Mouse (Mus musculus): ENCODE results near the gene Spryd4.
A peak's percentile ranks its signal among the peaks of the same experiment; 100 is the strongest.

Gene Spryd4

DNA sequence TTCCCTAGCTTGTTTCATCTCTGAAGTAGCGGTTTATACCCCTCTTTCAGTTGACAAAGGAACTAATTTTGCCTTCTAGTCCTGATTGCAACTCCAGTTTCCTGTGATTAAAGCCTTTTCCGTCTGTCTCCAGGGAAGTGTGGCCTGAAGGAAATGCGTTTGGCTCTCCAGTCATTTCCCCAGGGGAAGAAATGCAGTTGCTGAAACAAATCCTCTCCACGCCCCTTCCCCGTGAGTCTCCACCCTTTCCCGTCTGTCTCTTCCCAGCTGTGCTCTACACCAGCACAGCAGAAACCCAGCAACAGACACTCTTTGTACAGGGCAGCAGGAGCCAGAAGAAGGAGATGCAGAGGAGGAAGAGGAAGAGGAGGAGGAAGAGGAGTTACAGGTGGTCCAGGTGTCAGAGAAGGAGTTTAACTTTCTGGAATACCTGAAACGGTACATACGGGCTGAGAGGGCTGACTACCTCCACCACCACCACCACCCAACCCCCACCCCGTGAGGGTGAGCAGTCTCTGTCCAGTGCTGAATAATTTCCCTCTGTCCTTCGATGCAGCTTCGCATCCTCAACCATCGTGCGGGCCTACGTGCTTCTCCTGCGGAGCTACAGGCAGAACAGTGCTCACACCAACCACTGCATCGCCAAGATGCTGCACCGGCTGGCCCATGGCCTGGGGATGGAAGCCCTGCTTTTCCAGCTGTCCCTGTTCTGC, 35.6 kb upstream of the Spryd4 start:
- H3K36me3 ChIP-seq (ENCODE audit: insufficient read depth, low read length), result peaks cover 100% of the 10 kb centered on the region
- peak overlapping the region; percentile 69 for H3K4me3 ChIP-seq (replicated peaks; ENCODE audit: low read length)
- H3K9me3 ChIP-seq (ENCODE audit: low read length), result no peaks in the 10 kb centered on the region
- no peak for TF ChIP-seq POU5F1 (IDR thresholded peaks at IDR 0.05; ENCODE audit: borderline replicate concordance, low read length)
- TF ChIP-seq CTCF (conservative IDR thresholded peaks at IDR 0.05; ENCODE audit: low read length), result no peak
- no peak for TF ChIP-seq NANOG (IDR thresholded peaks at IDR 0.05; ENCODE audit: borderline replicate concordance, low read length)
- H3K4me1 ChIP-seq (replicated peaks; ENCODE audit: low read depth, low read length), result peaks cover 79% of the 10 kb centered on the region
- H3K27me3 ChIP-seq (ENCODE audit: insufficient read depth, low read length), result no peaks in the 10 kb centered on the region

- Histone ChIP-seq H3K27me3 (ENCODE audit: insufficient read depth, low read length) (no peaks in the 10 kb centered on the region), H3K9me3 (ENCODE audit: low read length) (no peaks in the 10 kb centered on the region), H3K4me3 (replicated peaks; ENCODE audit: low read length) (no peak overlapping the region), H3K4me1 (replicated peaks; ENCODE audit: low read depth, low read length) (peaks cover 83% of the 10 kb centered on the region), H3K36me3 (ENCODE audit: insufficient read depth, low read length) (peaks cover 100% of the 10 kb centered on the region)
- TF ChIP-seq NANOG (IDR thresholded peaks at IDR 0.05; ENCODE audit: borderline replicate concordance, low read length), result no peak
- TF ChIP-seq CTCF (conservative IDR thresholded peaks at IDR 0.05; ENCODE audit: low read length), result no peak; the same call in 1 of the 2 replicates
- TF ChIP-seq POU5F1 (IDR thresholded peaks at IDR 0.05; ENCODE audit: borderline replicate concordance, low read length), result no peak
These were observed 32.5 kb upstream of the Spryd4 start for GRCm38 (mm10) chr10:128244121-128244520.

- H3K4me1 ChIP-seq (replicated peaks; ENCODE audit: low read depth, low read length), result peaks cover 81% of the 10 kb centered on the region
- H3K27me3 ChIP-seq (ENCODE audit: insufficient read depth, low read length), result no peaks in the 10 kb centered on the region
- no peak for TF ChIP-seq CTCF (conservative IDR thresholded peaks at IDR 0.05; ENCODE audit: low read length)
- TF ChIP-seq NANOG (IDR thresholded peaks at IDR 0.05; ENCODE audit: borderline replicate concordance, low read length), result no peak
- no peak for TF ChIP-seq POU5F1 (IDR thresholded peaks at IDR 0.05; ENCODE audit: borderline replicate concordance, low read length)
- no peaks in the 10 kb centered on the region for H3K9me3 ChIP-seq (ENCODE audit: low read length)
- H3K4me3 ChIP-seq (replicated peaks; ENCODE audit: low read length), result no peak overlapping the region
- peaks cover 94% of the 10 kb centered on the region for H3K36me3 ChIP-seq (ENCODE audit: insufficient read depth, low read length)
These were observed 31.6 kb upstream of the Spryd4 start for GRCm38 (mm10) chr10:128243252-128243651.

GRCm38 (mm10) chr10:128240131-128240530, 28.5 kb upstream of the Spryd4 start:
- TF ChIP-seq NANOG (IDR thresholded peaks at IDR 0.05; ENCODE audit: borderline replicate concordance, low read length) (no peak), POU5F1 (IDR thresholded peaks at IDR 0.05; ENCODE audit: borderline replicate concordance, low read length) (no peak), CTCF (conservative IDR thresholded peaks at IDR 0.05; ENCODE audit: low read length) (no peak)
- peaks cover 71% of the 10 kb centered on the region for H3K4me1 ChIP-seq (replicated peaks; ENCODE audit: low read depth, low read length)
- no peak overlapping the region for H3K4me3 ChIP-seq (replicated peaks; ENCODE audit: low read length)
- no peaks in the 10 kb centered on the region for H3K27me3 ChIP-seq (ENCODE audit: insufficient read depth, low read length)
- no peaks in the 10 kb centered on the region for H3K9me3 ChIP-seq (ENCODE audit: low read length)
- H3K36me3 ChIP-seq (ENCODE audit: insufficient read depth, low read length), result peaks cover 77% of the 10 kb centered on the region

- H3K27me3 ChIP-seq (ENCODE audit: insufficient read depth, low read length), result no peaks in the 10 kb centered on the region
- peaks cover 71% of the 10 kb centered on the region for H3K4me1 ChIP-seq (replicated peaks; ENCODE audit: low read depth, low read length)
- no peaks in the 10 kb centered on the region for H3K9me3 ChIP-seq (ENCODE audit: low read length)
- TF ChIP-seq NANOG (IDR thresholded peaks at IDR 0.05; ENCODE audit: borderline replicate concordance, low read length) (no peak), POU5F1 (IDR thresholded peaks at IDR 0.05; ENCODE audit: borderline replicate concordance, low read length) (no peak), CTCF (conservative IDR thresholded peaks at IDR 0.05; ENCODE audit: low read length) (no peak)
- no peak overlapping the region for H3K4me3 ChIP-seq (replicated peaks; ENCODE audit: low read length)
- H3K36me3 ChIP-seq (ENCODE audit: insufficient read depth, low read length), result peaks cover 76% of the 10 kb centered on the region
These were observed 27.5 kb upstream of the Spryd4 start for GRCm38 (mm10) chr10:128239140-128239539.

- no peaks in the 10 kb centered on the region for H3K9me3 ChIP-seq (ENCODE audit: low read length)
- peaks cover 71% of the 10 kb centered on the region for H3K4me1 ChIP-seq (replicated peaks; ENCODE audit: low read depth, low read length)
- TF ChIP-seq POU5F1 (IDR thresholded peaks at IDR 0.05; ENCODE audit: borderline replicate concordance, low read length), result no peak
- TF ChIP-seq NANOG (IDR thresholded peaks at IDR 0.05; ENCODE audit: borderline replicate concordance, low read length), result no peak
- TF ChIP-seq CTCF (conservative IDR thresholded peaks at IDR 0.05; ENCODE audit: low read length), result no peak
- H3K36me3 ChIP-seq (ENCODE audit: insufficient read depth, low read length), result peaks cover 70% of the 10 kb centered on the region
- H3K4me3 ChIP-seq (replicated peaks; ENCODE audit: low read length), result no peak overlapping the region
- no peaks in the 10 kb centered on the region for H3K27me3 ChIP-seq (ENCODE audit: insufficient read depth, low read length)
These were observed 26.3 kb upstream of the Spryd4 start for GRCm38 (mm10) chr10:128237807-128238480.

GRCm38 (mm10) chr10:128236321-128236720, 24.7 kb upstream of the Spryd4 start:
- H3K27me3 ChIP-seq (ENCODE audit: insufficient read depth, low read length), result no peaks in the 10 kb centered on the region
- H3K4me3 ChIP-seq (replicated peaks; ENCODE audit: low read length), result no peak overlapping the region
- peaks cover 69% of the 10 kb centered on the region for H3K4me1 ChIP-seq (replicated peaks; ENCODE audit: low read depth, low read length)
- peaks cover 53% of the 10 kb centered on the region for H3K36me3 ChIP-seq (ENCODE audit: insufficient read depth, low read length)
- no peaks in the 10 kb centered on the region for H3K9me3 ChIP-seq (ENCODE audit: low read length)
- TF ChIP-seq CTCF (conservative IDR thresholded peaks at IDR 0.05; ENCODE audit: low read length) (no peak), NANOG (IDR thresholded peaks at IDR 0.05; ENCODE audit: borderline replicate concordance, low read length) (no peak), POU5F1 (IDR thresholded peaks at IDR 0.05; ENCODE audit: borderline replicate concordance, low read length) (no peak)

- Histone ChIP-seq H3K36me3 (ENCODE audit: insufficient read depth, low read length) (peaks cover 26% of the 10 kb centered on the region), H3K27me3 (ENCODE audit: insufficient read depth, low read length) (no peaks in the 10 kb centered on the region), H3K9me3 (ENCODE audit: low read length) (no peaks in the 10 kb centered on the region), H3K4me3 (replicated peaks; ENCODE audit: low read length) (peak overlapping the region; percentile 95), H3K4me1 (replicated peaks; ENCODE audit: low read depth, low read length) (peaks cover 68% of the 10 kb centered on the region)
- TF ChIP-seq POU5F1 (IDR thresholded peaks at IDR 0.05; ENCODE audit: borderline replicate concordance, low read length), result no peak
- TF ChIP-seq CTCF (conservative IDR thresholded peaks at IDR 0.05; ENCODE audit: low read length), result peak; percentile 64
- no peak for TF ChIP-seq NANOG (IDR thresholded peaks at IDR 0.05; ENCODE audit: borderline replicate concordance, low read length)
These were observed 20.9 kb upstream of the Spryd4 start for GRCm38 (mm10) chr10:128232420-128232985.
